Mouse (Mus musculus): ENCODE data around the gene Ccm2. TPM values are rescaled to one million over a fixed set of nuclear protein-coding genes. Genes with fewer than 3 reads are reported as not detected.

The Ccm2 gene
- total and polyA plus RNA-seq, 3 experiments, result 30.4 to 34.5 (median 32.7) TPM

DNA sequence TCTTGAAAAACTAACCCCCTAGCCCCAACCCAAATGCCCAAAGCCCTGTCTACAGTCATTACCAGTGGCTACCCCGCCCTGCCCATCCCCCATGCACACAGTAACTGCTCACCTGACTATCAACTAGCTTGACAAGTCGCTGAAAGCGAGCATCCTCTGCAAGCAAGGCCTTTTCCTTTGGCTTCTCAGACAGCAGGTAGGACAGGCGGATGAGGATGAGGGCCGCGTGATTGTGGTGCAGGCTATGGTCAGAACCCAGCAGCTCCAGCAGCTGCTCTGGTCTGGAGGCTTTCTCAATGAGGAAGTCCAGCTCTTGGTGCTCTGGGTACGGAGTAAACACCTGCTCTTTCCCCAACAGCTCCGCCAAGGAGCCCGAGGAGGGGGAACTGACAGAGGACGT lies 77.0 kb downstream of the Ccm2 start (continued):
- TF ChIP-seq MEF2A (IDR thresholded peaks at IDR 0.05; ENCODE audit: borderline replicate concordance, low read depth, low read length) (0 out of 2 replicates have a peak, but pooled peaks have one; percentile 14), POLR2A (IDR thresholded peaks at IDR 0.05; ENCODE audit: low read depth, low read length) (no peak; the same call in 1 of the 2 replicates)

DNA sequence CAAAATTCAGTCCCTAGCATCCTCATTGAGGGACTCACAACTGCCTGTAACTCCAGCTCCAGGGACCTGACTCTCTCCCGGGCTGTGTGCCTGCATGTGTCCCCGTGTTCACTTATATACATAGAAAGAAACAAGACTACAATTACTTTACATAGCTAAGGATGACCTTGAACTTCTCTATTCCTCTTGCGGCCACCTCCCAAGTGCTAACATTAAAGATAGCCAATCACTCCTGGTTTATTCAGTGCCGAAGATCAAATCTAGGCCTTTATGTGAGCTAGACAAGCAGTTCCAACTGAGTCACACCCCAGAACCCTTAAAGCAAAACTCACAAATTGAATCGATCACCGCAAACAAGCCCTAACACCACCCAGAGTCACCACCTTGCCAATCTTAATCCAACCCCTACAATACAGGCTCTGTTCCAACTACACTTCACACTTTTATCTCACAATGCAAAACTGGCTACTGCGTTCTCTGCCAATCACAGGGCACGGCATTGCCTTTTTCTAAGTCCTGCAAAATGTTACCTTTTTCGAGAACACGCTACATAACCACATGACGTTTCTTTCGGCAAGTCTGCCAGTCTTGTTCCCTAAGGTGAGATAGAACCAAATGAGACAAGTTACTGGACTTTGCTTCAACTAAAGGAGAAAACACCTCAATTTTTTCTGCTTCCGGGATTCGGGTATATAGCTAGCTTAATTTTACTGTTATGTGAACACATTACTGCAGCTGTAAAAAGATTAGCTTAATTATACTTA lies 78.1 kb downstream of the Ccm2 start:
- H3K4me2 ChIP-seq (ENCODE audit: insufficient read depth, low read depth, poor library complexity, severe bottlenecking), result peak overlapping the region; percentile 83
- peak overlapping the region; percentile 68 for H3K9ac ChIP-seq (ENCODE audit: insufficient read depth, low read depth)
- dilution Hi-C loops (cut with MboI; ENCODE audit: extremely low pct_ligation_motif_present, extremely low pct_unique_long_range_greater_than_20kb, low sequenced_read_pairs), result no loop called here
- H3K27me3 ChIP-seq (replicated peaks), result no peaks in the 10 kb centered on the region
- peaks cover 45% of the 10 kb centered on the region for H3K79me2 ChIP-seq (replicated peaks; ENCODE audit: control insufficient read depth, extremely low read depth, insufficient read depth, poor library complexity, severe bottlenecking)
- no peak for TF ChIP-seq KAT2A (IDR thresholded peaks at IDR 0.05; ENCODE audit: insufficient replicate concordance, low read length)
- no peak for TF ChIP-seq TCF12 (IDR thresholded peaks at IDR 0.05; ENCODE audit: low read depth, low read length)
- TF ChIP-seq USF2 (conservative IDR thresholded peaks at IDR 0.05; ENCODE audit: low read depth, low read length), result no peak
- no peak for TF ChIP-seq NELFE (IDR thresholded peaks at IDR 0.05; ENCODE audit: low read depth, low read length)
- no peak for TF ChIP-seq MAFK (IDR thresholded peaks at IDR 0.05; ENCODE audit: insufficient replicate concordance, low read length)
- TF ChIP-seq POLR2A (IDR thresholded peaks at IDR 0.05; ENCODE audit: low read depth, low read length), result 0 out of 2 replicates have a peak, but pooled peaks have one; percentile 4
- H3K27ac ChIP-seq (ENCODE audit: insufficient read depth, low read depth), result no peak overlapping the region
- peak overlapping the region; percentile 60 to 86 (median 81) for H3K4me3 ChIP-seq (replicated peaks in 1 of 3; ENCODE audit: low read depth in 2 of 3, low read length in 2 of 3, poor library complexity in 1 of 3)
- no peak for DNase-seq (ENCODE audit: extremely low read depth)
- H3K36me3 ChIP-seq (replicated peaks in 1 of 2; ENCODE audit: control insufficient read depth in 1 of 2, insufficient read depth in 1 of 2, low read length in 1 of 2), result peaks cover 39 to 51% of the 10 kb centered on the region in 2 experiments
- peaks cover 15 to 42% of the 10 kb centered on the region in 2 experiments for H3K4me1 ChIP-seq (ENCODE audit: control insufficient read depth in 1 of 2, insufficient read depth in 2 of 2)
- H3K9me3 ChIP-seq (replicated peaks; ENCODE audit: low read length), result no peaks in the 10 kb centered on the region
- in situ Hi-C loops (cut with MboI; ENCODE audit: low pct_ligation_motif_present, low pct_unique_long_range_greater_than_20kb, low sequenced_read_pairs), result no loop called here

DNA sequence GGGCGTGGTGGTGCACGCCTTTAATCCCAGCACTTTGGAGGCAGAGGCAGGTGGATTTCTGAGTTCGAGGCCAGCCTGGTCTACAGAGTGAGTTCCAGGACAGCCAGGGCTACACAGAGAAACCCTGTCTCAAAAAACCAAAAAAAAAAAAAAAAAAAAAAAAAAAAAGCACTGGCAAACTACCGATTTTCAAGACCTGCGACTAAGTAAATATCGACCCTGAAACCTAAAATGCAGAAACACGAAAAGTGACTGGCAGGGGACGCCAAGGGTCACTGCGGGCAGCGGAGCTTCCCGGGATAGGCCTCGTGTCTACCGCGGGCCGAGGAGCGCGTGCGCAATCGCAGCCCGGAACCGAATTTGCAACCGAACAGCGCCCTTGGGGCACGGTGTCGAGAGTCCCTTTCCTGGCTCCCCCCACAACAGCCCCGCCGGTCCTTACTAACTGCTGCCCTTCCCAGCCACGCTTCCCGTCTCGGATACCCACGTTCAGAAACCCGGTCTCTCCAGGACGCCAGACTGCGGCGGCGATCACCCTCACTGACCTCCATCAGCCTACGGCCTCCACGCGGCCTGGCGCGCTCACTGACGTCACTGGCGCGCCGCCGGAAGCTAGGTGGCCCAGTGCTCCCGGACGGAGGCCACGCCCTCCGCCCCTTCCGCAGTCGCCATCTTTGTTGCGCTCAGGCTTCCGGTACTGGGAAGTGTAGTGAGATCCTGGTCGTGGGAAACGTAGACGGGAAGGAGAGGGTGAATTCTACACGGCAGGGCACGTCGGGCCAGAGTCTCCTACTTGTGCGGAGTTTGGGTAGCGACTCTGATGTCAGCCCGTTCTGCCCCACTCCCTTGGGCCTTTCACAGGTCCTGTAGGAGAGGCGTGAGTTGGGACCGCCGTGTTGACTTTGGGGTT lies 79.0 kb downstream of the Ccm2 start, which contains the start of gene Tbrg4:
TSS of gene Tbrg4 (minus strand) at position 590 of the 910 bp plus-strand sequence.
- peaks cover 45% of the 10 kb centered on the region for H3K79me2 ChIP-seq (replicated peaks; ENCODE audit: control insufficient read depth, extremely low read depth, insufficient read depth, poor library complexity, severe bottlenecking)
- peak within 1 kb of the TSS; percentile 83 for H3K9ac ChIP-seq (ENCODE audit: insufficient read depth, low read depth)
- no peaks in the 10 kb centered on the region for H3K27me3 ChIP-seq (replicated peaks)
- peak within 1 kb of the TSS; percentile 86 for H3K4me2 ChIP-seq (ENCODE audit: insufficient read depth, low read depth, poor library complexity, severe bottlenecking)
- H3K27ac ChIP-seq (ENCODE audit: insufficient read depth, low read depth), result peak within 1 kb of the TSS; percentile 69
- peak; percentile 97 for DNase-seq (ENCODE audit: extremely low read depth)
- in situ Hi-C loops (cut with MboI; ENCODE audit: low pct_ligation_motif_present, low pct_unique_long_range_greater_than_20kb, low sequenced_read_pairs) (no loop called here), dilution Hi-C loops (cut with MboI; ENCODE audit: extremely low pct_ligation_motif_present, extremely low pct_unique_long_range_greater_than_20kb, low sequenced_read_pairs) (no loop called here)
- no peaks in the 10 kb centered on the region for H3K9me3 ChIP-seq (replicated peaks; ENCODE audit: low read length)
- H3K4me3 ChIP-seq (replicated peaks in 1 of 3; ENCODE audit: low read depth in 2 of 3, low read length in 2 of 3, poor library complexity in 1 of 3), result peak within 1 kb of the TSS; percentile 60 to 86 (median 81)
- peaks cover 30 to 41% of the 10 kb centered on the region in 2 experiments for H3K36me3 ChIP-seq (replicated peaks in 1 of 2; ENCODE audit: control insufficient read depth in 1 of 2, insufficient read depth in 1 of 2, low read length in 1 of 2)
- H3K4me1 ChIP-seq (ENCODE audit: control insufficient read depth in 1 of 2, insufficient read depth in 2 of 2), result peaks cover 15 to 42% of the 10 kb centered on the region in 2 experiments
- TF ChIP-seq SMC3 (IDR thresholded peaks at IDR 0.05; ENCODE audit: low read depth, low read length) (no peak), USF1 (IDR thresholded peaks at IDR 0.05; ENCODE audit: low read depth, low read length) (peak; percentile 11; the same call in 1 of the 2 replicates), POLR2AphosphoS2 (IDR thresholded peaks at IDR 0.05; ENCODE audit: low read depth, low read length) (peak; percentile 92), ZMIZ1 (IDR thresholded peaks at IDR 0.05; ENCODE audit: low read depth, low read length) (peak; percentile 92), MYC (IDR thresholded peaks at IDR 0.05; ENCODE audit: low read depth, low read length) (peak; percentile 98), CHD1 (IDR thresholded peaks at IDR 0.05; ENCODE audit: low read depth, low read length) (peak; percentile 43), E2F4 (IDR thresholded peaks at IDR 0.05; ENCODE audit: insufficient replicate concordance, low read depth, low read length) (no peak), EP300 (IDR thresholded peaks at IDR 0.05; ENCODE audit: low read length) (no peak), IRF4 (IDR thresholded peaks at IDR 0.05; ENCODE audit: low read depth, low read length) (peak; percentile 72; the same call in 1 of the 2 replicates), POLR2A (IDR thresholded peaks at IDR 0.05; ENCODE audit: low read depth, low read length) (peak; percentile 95), ZC3H11A (IDR thresholded peaks at IDR 0.05; ENCODE audit: low read depth, low read length) (no peak), ELF1 (IDR thresholded peaks at IDR 0.05; ENCODE audit: low read depth, low read length) (peak; percentile 98), MEF2A (IDR thresholded peaks at IDR 0.05; ENCODE audit: borderline replicate concordance, low read depth, low read length) (peak; percentile 56), NELFE (IDR thresholded peaks at IDR 0.05; ENCODE audit: low read depth, low read length) (peak; percentile 95), ZKSCAN1 (IDR thresholded peaks at IDR 0.05; ENCODE audit: borderline replicate concordance, low read depth, low read length) (no peak), PAX5 (IDR thresholded peaks at IDR 0.05; ENCODE audit: low read length) (no peak), MAFK (IDR thresholded peaks at IDR 0.05; ENCODE audit: insufficient replicate concordance, low read length) (no peak), ZNF384 (IDR thresholded peaks at IDR 0.05; ENCODE audit: low read depth, low read length) (peak; percentile 82), ETS1 (conservative IDR thresholded peaks at IDR 0.05; ENCODE audit: low read depth, low read length) (no peak; the same call in none of the 2 replicates), CHD2 (IDR thresholded peaks at IDR 0.05; ENCODE audit: low read length) (peak; percentile 35; the same call in 1 of the 2 replicates), MXI1 (IDR thresholded peaks at IDR 0.05; ENCODE audit: low read depth, low read length) (peak; percentile 99), MAZ (IDR thresholded peaks at IDR 0.05; ENCODE audit: low read depth, low read length) (peak; percentile 65; the same call in 1 of the 2 replicates)
